Mouse (Mus musculus) left cerebral cortex, postnatal 4 days (tissue): ENCODE measurements at regions not wholly inside any gene's neighbourhood (a gene's known extent, or its start where the extent isn't known, plus 50 kb on each side); places are given as distances from the start of the nearest gene placed in this dataset.
"Not testable (repeated sequence)": the region's sequence is repeated elsewhere in the genome, so short reads cannot be mapped to it uniquely, and the experiment has no call there.

ENCODE experiments used
- DNase-seq: peaks from one replicate; pipeline ENCODE4 v3.0.0-alpha.2; 2022
- intact Hi-C: fragments of 180-260 bp; cut with DNase I; formaldehyde crosslinking; loops from one replicate; pipeline ENCODE4 v1.15.1; 2025

- intact Hi-C loops = no loop called here
- no peak for DNase-seq
Observed at GRCm38 (mm10) chr7:73688451-73688850, 51.7 kb upstream of the Fam174b start.

GRCm38 (mm10) chr7:73686245-73686644 lies 53.9 kb upstream of the Fam174b start:
- DNase-seq, intact Hi-C loops: not testable (repeated sequence)

GRCm38 (mm10) chr7:73682756-73683155 lies 57.3 kb upstream of the Fam174b start:
- intact Hi-C loops = no loop called here
- DNase-seq = no peak

- intact Hi-C loops = no loop called here
Observed at GRCm38 (mm10) chr7:73670598-73670997, 69.5 kb upstream of the Fam174b start.

GRCm38 (mm10) chr7:73668791-73669190 lies 71.3 kb upstream of the Fam174b start:
- intact Hi-C loops = no loop called here
- no peak for DNase-seq

More at GRCm38 (mm10) chr7:73670598-73670997, 69.5 kb upstream of the Fam174b start:
- DNase-seq = no peak

GRCm38 (mm10) chr7:73666921-73667675 lies 73.0 kb upstream of the Fam174b start:
- intact Hi-C loops = no loop called here
- no peak for DNase-seq

GRCm38 (mm10) chr7:73664962-73665361 lies 75.1 kb upstream of the Fam174b start:
- no peak for DNase-seq
- intact Hi-C loops = no loop called here

- intact Hi-C loops = no loop called here
- DNase-seq = no peak
Observed at GRCm38 (mm10) chr7:73662536-73662935, 77.6 kb upstream of the Fam174b start.

GRCm38 (mm10) chr7:73661901-73662300 lies 78.2 kb upstream of the Fam174b start:
- intact Hi-C loops = no loop called here
- no peak for DNase-seq

GRCm38 (mm10) chr7:73659551-73659950 lies 80.6 kb upstream of the Fam174b start:
- intact Hi-C loops = loop anchor here (5.0 to 10.0 kb wide), 4 partner anchors 83 to 448 kb away; partner anchors contain the start of gene Fam174b
- DNase-seq = no peak

GRCm38 (mm10) chr7:73657283-73657682 lies 82.8 kb upstream of the Fam174b start:
- no peak for DNase-seq
- intact Hi-C loops = loop anchor here (5.0 to 10.0 kb wide), 4 partner anchors 85 to 450 kb away; partner anchors contain the start of gene Fam174b

GRCm38 (mm10) chr7:73656424-73656795 lies 83.7 kb upstream of the Fam174b start:
- DNase-seq = not testable (repeated sequence)
- intact Hi-C loops = loop anchor here (5.0 to 10.0 kb wide), 4 partner anchors 86 to 451 kb away; partner anchors contain the start of gene Fam174b

- DNase-seq = peak; percentile 81
- intact Hi-C loops = loop anchor here (2.0 to 10.0 kb wide), 5 partner anchors 86 to 701 kb away; partner anchors contain the start of gene Fam174b
Observed at GRCm38 (mm10) chr7:73655787-73656423, 84.2 kb upstream of the Fam174b start.

- intact Hi-C loops = loop anchor here (2.0 to 10.0 kb wide), 4 partner anchors 300 to 702 kb away; no protein-coding TSS in a partner anchor
- DNase-seq = peak; percentile 67
Observed at GRCm38 (mm10) chr7:73654193-73654871, 85.8 kb upstream of the Fam174b start.

GRCm38 (mm10) chr7:73650909-73651308 lies 89.2 kb upstream of the Fam174b start:
- intact Hi-C loops = loop anchor here (5.0 to 10.0 kb wide), 3 partner anchors 304 to 611 kb away; no protein-coding TSS in a partner anchor

GRCm38 (mm10) chr7:73648010-73648409 lies 92.1 kb upstream of the Fam174b start:
- intact Hi-C loops = loop anchor here (10.0 kb wide), 1 partner anchor 1253 kb away; no protein-coding TSS in a partner anchor
- peak; percentile 83 for DNase-seq

More at GRCm38 (mm10) chr7:73650909-73651308, 89.2 kb upstream of the Fam174b start:
- no peak for DNase-seq

GRCm38 (mm10) chr7:73647140-73647539 lies 93.0 kb upstream of the Fam174b start:
- DNase-seq = peak; percentile 53
- intact Hi-C loops = loop anchor here (10.0 kb wide), 1 partner anchor 1252 kb away; no protein-coding TSS in a partner anchor

- intact Hi-C loops = loop anchor here (10.0 kb wide), 1 partner anchor 1252 kb away; no protein-coding TSS in a partner anchor
- no peak for DNase-seq
Observed at GRCm38 (mm10) chr7:73646711-73647110, 93.4 kb upstream of the Fam174b start.

GRCm38 (mm10) chr7:73644362-73644904 lies 95.7 kb upstream of the Fam174b start:
- no peak for DNase-seq
- intact Hi-C loops = loop anchor here (10.0 kb wide), 1 partner anchor 1250 kb away; no protein-coding TSS in a partner anchor

- DNase-seq = no peak
- intact Hi-C loops = loop anchor here (10.0 kb wide), 1 partner anchor 1249 kb away; no protein-coding TSS in a partner anchor
Observed at GRCm38 (mm10) chr7:73643993-73644335, 96.1 kb upstream of the Fam174b start.
